Mouse (Mus musculus) limb, embryonic 14.5 days (tissue): ENCODE results near the gene Impdh1. TPM values are rescaled to one million over a fixed set of nuclear protein-coding genes. Genes with fewer than 3 reads are reported as not detected.

ENCODE experiments used
- ATAC-seq: fragments of 200-750 bp; cut with Nextera tagmentation; 2 replicates; pipeline ENCODE4 v1.8.0; 2017; ENCODE audit warnings: low read depth, moderate number of reproducible peaks, moderate TSS enrichment; ENCODE audit not compliant: low FRiP score
- DNase-seq: peaks from one replicate; pipeline ENCODE4 v3.0.0-alpha.2; 2015; ENCODE audit warnings: low spot score
- H3K27ac ChIP-seq: fragments of 300-500 bp; sonication (generic); replicated peaks from 2 replicates; pipeline ENCODE4 v1.5.1; 2014; ENCODE audit warnings: low read depth, mild to moderate bottlenecking, low read length, moderate library complexity, mixed read lengths
- H3K27me3 ChIP-seq: fragments of 300-500 bp; sonication (generic); 2 replicates; pipeline ENCODE4 v1.6.1; 2014; ENCODE audit warnings: low read length, mixed read lengths; ENCODE audit not compliant: control insufficient read depth, insufficient read depth
- H3K36me3 ChIP-seq: fragments of 300-500 bp; sonication (generic); 2 replicates; pipeline ENCODE4 v1.6.1; 2014; ENCODE audit warnings: mild to moderate bottlenecking, low read length, moderate library complexity, mixed read lengths; ENCODE audit not compliant: control insufficient read depth, insufficient read depth
- H3K4me1 ChIP-seq: fragments of 300-500 bp; sonication (generic); 2 replicates; pipeline ENCODE4 v1.6.1; 2014; ENCODE audit warnings: antibody characterized with exemption, low read length, mixed read lengths; ENCODE audit not compliant: control insufficient read depth, insufficient read depth
- H3K4me2 ChIP-seq: fragments of 300-500 bp; sonication (generic); replicated peaks from 2 replicates; pipeline ENCODE4 v1.6.1; 2014; ENCODE audit warnings: low read depth, mild to moderate bottlenecking, low read length, moderate library complexity; ENCODE audit not compliant: severe bottlenecking
- H3K4me3 ChIP-seq: fragments of 300-500 bp; sonication (generic); replicated peaks from 2 replicates; pipeline ENCODE4 v1.5.1; 2014; ENCODE audit warnings: low read length
- H3K9ac ChIP-seq: fragments of 300-500 bp; sonication (generic); 2 replicates; pipeline ENCODE4 v1.6.1; 2014; ENCODE audit warnings: mild to moderate bottlenecking, low read depth, low read length, moderate library complexity; ENCODE audit not compliant: severe bottlenecking
- H3K9me3 ChIP-seq: fragments of 300-500 bp; sonication (generic); 2 replicates; pipeline ENCODE4 v1.6.1; 2016; ENCODE audit warnings: low read length; ENCODE audit not compliant: control insufficient read depth
- POLR2A ChIP-seq: fragments of 200-500 bp; IDR thresholded peaks from 2 replicates; pipeline ENCODE4 v1.8.0; 2012; ENCODE audit warnings: inconsistent platforms, mild to moderate bottlenecking, moderate library complexity, borderline replicate concordance; ENCODE audit not compliant: insufficient read depth, insufficient read length; ENCODE audit errors: extremely low read depth
- whole genome bisulfite sequencing: fragments of 180-500 bp; shearing (Covaris S2); extraction: QIAGEN DNeasy Blood & Tissue Kit; methylation state at CpG from one replicate; pipeline ENCODE4 v1.1.7; 2014; 5-methylcytosine and 5-hydroxymethylcytosine counted together
- polyA plus RNA-seq, 2 experiments: library from polyadenylated mRNA; depleted of rRNA in 1 of 2; stranded (reverse) in 1 of 2; unstranded in 1 of 2; fragments of >200 nt; fragmentation: Nextera tagmentation in 1 of 2; extraction: Ambion mirVana in 1 of 2; gene quantifications; 2 replicates each; pipeline versions ENCODE4 v1.2.1 to v1.2.3; 2012 to 2014

The Impdh1 gene
- polyA plus RNA-seq, 2 experiments, result 42.1 to 46.6 TPM

DNA sequence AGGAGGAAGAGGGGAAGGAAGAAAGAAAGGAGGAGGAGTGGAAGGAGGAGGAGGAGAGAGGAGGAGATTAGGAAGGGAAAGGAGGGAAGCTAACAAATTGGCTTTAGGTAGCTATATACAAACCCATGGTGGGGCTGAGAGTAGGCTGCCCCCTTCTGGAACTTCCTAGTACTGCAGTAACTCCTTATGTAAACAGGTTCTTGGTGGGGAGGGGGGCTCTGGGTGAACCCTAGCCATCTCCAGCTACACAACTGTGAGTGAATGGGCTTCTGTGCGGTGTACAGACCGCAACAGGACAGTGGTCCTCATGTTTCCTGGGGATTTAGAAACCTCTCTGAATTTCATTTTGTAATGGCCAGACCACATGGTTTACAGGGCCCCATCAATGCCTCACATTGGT lies 24.6 kb upstream of the Impdh1 start:
- Histone ChIP-seq H3K27ac (no peak overlapping the region), H3K27me3 (no peaks in the 10 kb centered on the region), H3K9me3 (no peaks in the 10 kb centered on the region), H3K4me1 (no peaks in the 10 kb centered on the region), H3K9ac (no peak overlapping the region), H3K4me2 (no peak overlapping the region), H3K4me3 (no peak overlapping the region), H3K36me3 (no peaks in the 10 kb centered on the region)
- 35% methylated on average over 2 of the region's 2 CpGs for WGBS
- no peak for ATAC-seq
- no peak for TF ChIP-seq POLR2A
- DNase-seq, result peak; percentile 29

DNA sequence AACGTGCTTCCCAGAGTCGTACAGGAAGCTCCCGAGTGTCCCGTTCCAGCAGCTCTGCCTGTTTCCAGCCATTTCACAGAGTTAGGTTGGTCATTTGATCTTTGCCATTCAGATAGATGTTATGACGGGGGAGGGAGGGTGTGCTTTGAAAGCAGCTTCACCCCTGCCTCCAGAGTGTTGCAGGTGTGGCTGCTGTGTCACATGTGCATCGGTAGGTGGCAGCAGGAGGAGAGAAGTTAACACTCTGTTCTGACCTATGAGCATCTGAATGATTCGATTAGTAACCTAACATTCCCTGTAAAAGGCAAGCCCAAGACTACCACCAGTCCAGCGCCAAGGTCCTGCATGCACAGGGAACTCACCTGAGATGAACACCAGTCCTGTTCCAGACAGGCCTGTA lies 18.1 kb upstream of the Impdh1 start:
- TF ChIP-seq POLR2A, result no peak
- H3K9ac ChIP-seq, result no peak overlapping the region
- no peaks in the 10 kb centered on the region for H3K9me3 ChIP-seq
- no peak overlapping the region for H3K27ac ChIP-seq
- H3K36me3 ChIP-seq, result no peaks in the 10 kb centered on the region
- 48% methylated on average over 8 of the region's 8 CpGs for WGBS
- H3K27me3 ChIP-seq, result no peaks in the 10 kb centered on the region
- no peak overlapping the region for H3K4me3 ChIP-seq
- ATAC-seq, result peak; percentile 41; the same call in 1 of the 2 replicates
- DNase-seq, result no peak
- H3K4me2 ChIP-seq, result no peak overlapping the region
- H3K4me1 ChIP-seq, result no peaks in the 10 kb centered on the region

DNA sequence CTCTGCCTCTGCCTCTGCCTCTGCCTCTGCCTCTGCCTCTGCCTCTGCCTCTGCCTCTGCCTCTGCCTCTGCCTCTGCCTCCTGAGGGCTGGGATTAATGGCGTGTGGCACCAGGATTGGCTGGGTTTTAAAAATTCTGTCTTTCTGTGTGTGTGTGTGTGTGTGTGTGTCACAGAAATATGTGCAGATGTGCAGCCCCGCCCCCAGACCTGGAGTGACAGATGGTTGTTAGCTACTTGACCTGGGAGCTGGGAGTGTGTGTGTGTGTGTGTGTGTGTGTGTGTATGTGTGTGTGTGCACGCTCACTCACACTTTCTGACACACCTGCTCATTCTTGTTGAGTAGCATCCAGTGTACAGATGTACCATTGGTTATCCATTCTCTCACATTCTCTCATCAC lies 17.5 kb upstream of the Impdh1 start:
- Histone ChIP-seq H3K27me3 (no peaks in the 10 kb centered on the region), H3K27ac (no peak overlapping the region), H3K9me3 (no peaks in the 10 kb centered on the region), H3K4me1 (no peaks in the 10 kb centered on the region), H3K9ac (no peak overlapping the region), H3K36me3 (no peaks in the 10 kb centered on the region), H3K4me2 (no peak overlapping the region), H3K4me3 (no peak overlapping the region)
- 60% methylated on average over 3 of the region's 3 CpGs for WGBS
- ATAC-seq (no peak), DNase-seq (no peak)
- no peak for TF ChIP-seq POLR2A

DNA sequence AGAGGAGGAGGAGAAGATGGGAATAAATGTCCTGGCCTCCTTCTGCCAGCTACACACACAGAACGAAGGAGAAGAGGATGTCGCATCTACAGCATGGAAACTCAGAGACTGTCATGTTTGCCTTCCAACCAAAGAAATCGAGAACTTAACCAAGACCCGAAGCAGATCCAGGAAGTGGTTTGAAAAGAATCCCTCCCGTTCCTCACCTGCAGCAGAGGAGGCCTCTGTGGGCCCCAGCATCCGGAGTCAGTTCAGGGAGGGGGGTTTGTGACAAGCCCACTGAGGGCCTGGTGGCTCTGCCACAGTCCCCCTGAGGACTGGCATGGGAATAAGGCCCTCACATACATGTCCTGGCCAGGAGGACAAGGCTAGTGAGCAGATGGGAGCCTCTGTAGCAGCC lies 16.2 kb upstream of the Impdh1 start:
- Histone ChIP-seq H3K27me3 (no peaks in the 10 kb centered on the region), H3K4me1 (no peaks in the 10 kb centered on the region), H3K36me3 (no peaks in the 10 kb centered on the region), H3K27ac (no peak overlapping the region), H3K9ac (no peak overlapping the region), H3K4me3 (no peak overlapping the region), H3K9me3 (no peaks in the 10 kb centered on the region), H3K4me2 (no peak overlapping the region)
- ATAC-seq, result no peak
- TF ChIP-seq POLR2A, result no peak
- WGBS, result 82% methylated on average over 6 of the region's 6 CpGs
- DNase-seq, result no peak

DNA sequence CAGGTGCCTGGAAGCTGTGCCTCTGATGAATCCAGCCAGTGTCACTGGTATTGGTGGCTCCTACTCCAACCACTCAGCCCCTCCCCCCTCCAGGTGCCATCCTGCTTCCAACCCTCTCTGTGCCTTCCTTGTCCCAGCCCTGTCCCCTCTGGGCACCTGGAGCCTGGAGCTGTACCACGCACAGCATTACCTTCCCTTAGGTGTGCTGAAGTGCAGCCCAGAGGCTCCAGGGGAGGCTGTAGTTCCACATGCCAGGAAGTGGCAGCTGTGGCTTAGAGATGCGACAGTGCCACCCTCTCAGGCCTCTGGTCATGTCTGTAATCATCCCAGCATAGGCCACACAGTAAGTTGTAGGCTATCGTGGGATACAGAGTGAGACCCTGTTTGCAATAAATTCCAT lies 15.6 kb upstream of the Impdh1 start:
- DNase-seq, result no peak
- no peak for TF ChIP-seq POLR2A
- 68% methylated on average over 3 of the region's 3 CpGs for WGBS
- no peak overlapping the region for H3K4me3 ChIP-seq
- ATAC-seq, result no peak
- H3K27me3 ChIP-seq, result no peaks in the 10 kb centered on the region
- H3K9ac ChIP-seq, result no peak overlapping the region
- no peaks in the 10 kb centered on the region for H3K9me3 ChIP-seq
- no peaks in the 10 kb centered on the region for H3K36me3 ChIP-seq
- no peak overlapping the region for H3K27ac ChIP-seq
- no peak overlapping the region for H3K4me2 ChIP-seq
- H3K4me1 ChIP-seq, result no peaks in the 10 kb centered on the region

DNA sequence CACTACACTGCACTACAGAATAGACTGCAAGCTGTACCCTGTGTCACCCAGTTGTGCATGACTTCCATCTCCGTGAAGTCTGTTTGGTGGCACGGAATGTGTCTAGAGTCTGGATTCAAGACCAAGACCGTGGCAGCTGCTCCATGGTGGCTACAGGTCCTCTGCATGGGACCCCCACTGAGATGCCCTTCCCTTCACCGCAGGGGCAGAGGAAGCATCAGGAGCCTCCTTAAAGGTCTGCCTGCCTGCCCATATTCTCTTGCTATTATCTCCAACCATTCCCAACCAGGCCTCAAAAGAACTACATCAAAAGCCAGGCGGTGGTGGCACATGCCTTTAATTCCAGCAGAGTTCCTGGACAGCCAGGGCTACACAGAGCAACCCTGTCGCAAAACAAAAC lies 14.2 kb upstream of the Impdh1 start:
- DNase-seq (no peak), ATAC-seq (no peak)
- no peak overlapping the region for H3K4me2 ChIP-seq
- no peak for TF ChIP-seq POLR2A
- no peak overlapping the region for H3K4me3 ChIP-seq
- no peaks in the 10 kb centered on the region for H3K27me3 ChIP-seq
- no peaks in the 10 kb centered on the region for H3K36me3 ChIP-seq
- WGBS, result 59% methylated on average over 6 of the region's 6 CpGs
- H3K27ac ChIP-seq, result no peak overlapping the region
- H3K4me1 ChIP-seq, result no peaks in the 10 kb centered on the region
- no peaks in the 10 kb centered on the region for H3K9me3 ChIP-seq
- no peak overlapping the region for H3K9ac ChIP-seq
